Mouse (Mus musculus): ENCODE data around the gene Tmbim6. TPM values are rescaled to one million over a fixed set of nuclear protein-coding genes. Genes with fewer than 3 reads are reported as not detected.

Tmbim6 gene
- polyA plus RNA-seq, 1 experiment from 2014 or later: 239 TPM

GRCm38 (mm10) chr15:99396875-99397274 is 4.2 kb downstream of the Tmbim6 start:
- Histone ChIP-seq H3K9me3 (ENCODE audit: control insufficient read depth, low read length) (no peaks in the 10 kb centered on the region), H3K27me3 (ENCODE audit: control insufficient read depth, insufficient read depth, low read length) (no peaks in the 10 kb centered on the region), H3K4me3 (ENCODE audit: control insufficient read depth in 1 of 2, insufficient read depth in 1 of 2, low read depth in 1 of 2, low read length in 2 of 2) (no peak overlapping the region), H3K4me1 (ENCODE audit: control insufficient read depth in 2 of 2, insufficient read depth in 2 of 2, low read length in 2 of 2) (peaks cover 23 to 68% of the 10 kb centered on the region in 2 experiments), H3K4me2 (ENCODE audit: low read length) (peak overlapping the region; percentile 52; the same call in 1 of the 2 replicates), H3K9ac (ENCODE audit: low read length) (no peak overlapping the region), H3K36me3 (ENCODE audit: control insufficient read depth, insufficient read depth, low read length) (peaks cover 4% of the 10 kb centered on the region), H3K27ac (replicated peaks in 1 of 2; ENCODE audit: control insufficient read depth in 1 of 2, insufficient read depth in 1 of 2, low read depth in 2 of 2, low read length in 2 of 2) (0 out of 4 replicates have a peak overlapping the region, but pooled peaks of 1 of the 2 experiments have one; percentile 17)
- ATAC-seq (ENCODE audit: insufficient number of reproducible peaks, insufficient read depth, low FRiP score, low read depth): no peak
- WGBS: 66% methylated on average over 4 of the region's 4 CpGs

GRCm38 (mm10) chr15:99397622-99398021 is 4.9 kb downstream of the Tmbim6 start:
- no peak overlapping the region for H3K4me2 ChIP-seq (ENCODE audit: low read length)
- no peak overlapping the region for H3K9ac ChIP-seq (ENCODE audit: low read length)
- 97% methylated on average over 2 of the region's 2 CpGs for WGBS
- ATAC-seq (ENCODE audit: insufficient number of reproducible peaks, insufficient read depth, low FRiP score, low read depth): no peak
- H3K4me1 ChIP-seq (ENCODE audit: control insufficient read depth in 2 of 2, insufficient read depth in 2 of 2, low read length in 2 of 2): peaks cover 20 to 63% of the 10 kb centered on the region in 2 experiments
- no peaks in the 10 kb centered on the region for H3K27me3 ChIP-seq (ENCODE audit: control insufficient read depth, insufficient read depth, low read length)
- H3K9me3 ChIP-seq (ENCODE audit: control insufficient read depth, low read length): no peaks in the 10 kb centered on the region
- peaks cover 11% of the 10 kb centered on the region for H3K36me3 ChIP-seq (ENCODE audit: control insufficient read depth, insufficient read depth, low read length)
- no peak overlapping the region for H3K27ac ChIP-seq (replicated peaks in 1 of 2; ENCODE audit: control insufficient read depth in 1 of 2, insufficient read depth in 1 of 2, low read depth in 2 of 2, low read length in 2 of 2)
- no peak overlapping the region for H3K4me3 ChIP-seq (ENCODE audit: control insufficient read depth in 1 of 2, insufficient read depth in 1 of 2, low read depth in 1 of 2, low read length in 2 of 2)

GRCm38 (mm10) chr15:99399503-99400245 is 7.0 kb downstream of the Tmbim6 start:
- H3K27ac ChIP-seq (replicated peaks in 1 of 2; ENCODE audit: control insufficient read depth in 1 of 2, insufficient read depth in 1 of 2, low read depth in 2 of 2, low read length in 2 of 2): 0 out of 4 replicates have a peak overlapping the region, but pooled peaks of 1 of the 2 experiments have one; percentile 4
- ATAC-seq (ENCODE audit: insufficient number of reproducible peaks, insufficient read depth, low FRiP score, low read depth): no peak
- H3K36me3 ChIP-seq (ENCODE audit: control insufficient read depth, insufficient read depth, low read length): peaks cover 32% of the 10 kb centered on the region
- no peaks in the 10 kb centered on the region for H3K9me3 ChIP-seq (ENCODE audit: control insufficient read depth, low read length)
- no peak overlapping the region; the same call in 1 of the 2 replicates for H3K9ac ChIP-seq (ENCODE audit: low read length)
- H3K27me3 ChIP-seq (ENCODE audit: control insufficient read depth, insufficient read depth, low read length): no peaks in the 10 kb centered on the region
- H3K4me2 ChIP-seq (ENCODE audit: low read length): no peak overlapping the region
- no peak overlapping the region for H3K4me3 ChIP-seq (ENCODE audit: control insufficient read depth in 1 of 2, insufficient read depth in 1 of 2, low read depth in 1 of 2, low read length in 2 of 2)
- peaks cover 20 to 54% of the 10 kb centered on the region in 2 experiments for H3K4me1 ChIP-seq (ENCODE audit: control insufficient read depth in 2 of 2, insufficient read depth in 2 of 2, low read length in 2 of 2)
- 53% methylated on average over 15 of the region's 15 CpGs for WGBS

GRCm38 (mm10) chr15:99400602-99401001 is 7.9 kb downstream of the Tmbim6 start:
- H3K4me1 ChIP-seq (ENCODE audit: control insufficient read depth in 2 of 2, insufficient read depth in 2 of 2, low read length in 2 of 2): peaks cover 16 to 45% of the 10 kb centered on the region in 2 experiments
- no peaks in the 10 kb centered on the region for H3K9me3 ChIP-seq (ENCODE audit: control insufficient read depth, low read length)
- no peaks in the 10 kb centered on the region for H3K27me3 ChIP-seq (ENCODE audit: control insufficient read depth, insufficient read depth, low read length)
- ATAC-seq (ENCODE audit: insufficient number of reproducible peaks, insufficient read depth, low FRiP score, low read depth): no peak
- H3K27ac ChIP-seq (replicated peaks in 1 of 2; ENCODE audit: control insufficient read depth in 1 of 2, insufficient read depth in 1 of 2, low read depth in 2 of 2, low read length in 2 of 2): no peak overlapping the region
- 76% methylated on average over 6 of the region's 6 CpGs for WGBS
- peaks cover 41% of the 10 kb centered on the region for H3K36me3 ChIP-seq (ENCODE audit: control insufficient read depth, insufficient read depth, low read length)
- no peak overlapping the region for H3K4me2 ChIP-seq (ENCODE audit: low read length)
- no peak overlapping the region for H3K4me3 ChIP-seq (ENCODE audit: control insufficient read depth in 1 of 2, insufficient read depth in 1 of 2, low read depth in 1 of 2, low read length in 2 of 2)
- no peak overlapping the region for H3K9ac ChIP-seq (ENCODE audit: low read length)

GRCm38 (mm10) chr15:99403159-99403889 is 10.6 kb downstream of the Tmbim6 start:
- 85% methylated on average over 12 of the region's 12 CpGs for WGBS
- peaks cover 68% of the 10 kb centered on the region for H3K36me3 ChIP-seq (ENCODE audit: control insufficient read depth, insufficient read depth, low read length)
- H3K4me3 ChIP-seq (ENCODE audit: control insufficient read depth in 1 of 2, insufficient read depth in 1 of 2, low read depth in 1 of 2, low read length in 2 of 2): no peak overlapping the region
- no peak overlapping the region for H3K27ac ChIP-seq (replicated peaks in 1 of 2; ENCODE audit: control insufficient read depth in 1 of 2, insufficient read depth in 1 of 2, low read depth in 2 of 2, low read length in 2 of 2)
- H3K4me2 ChIP-seq (ENCODE audit: low read length): no peak overlapping the region
- H3K27me3 ChIP-seq (ENCODE audit: control insufficient read depth, insufficient read depth, low read length): no peaks in the 10 kb centered on the region
- peaks cover 11 to 23% of the 10 kb centered on the region in 2 experiments; a peak in 3 of 4 replicates for H3K4me1 ChIP-seq (ENCODE audit: control insufficient read depth in 2 of 2, insufficient read depth in 2 of 2, low read length in 2 of 2)
- no peaks in the 10 kb centered on the region for H3K9me3 ChIP-seq (ENCODE audit: control insufficient read depth, low read length)
- no peak for ATAC-seq (ENCODE audit: insufficient number of reproducible peaks, insufficient read depth, low FRiP score, low read depth)
- no peak overlapping the region for H3K9ac ChIP-seq (ENCODE audit: low read length)

- H3K4me1 ChIP-seq (ENCODE audit: control insufficient read depth in 2 of 2, insufficient read depth in 2 of 2, low read length in 2 of 2): peaks cover under 1 to 8% of the 10 kb centered on the region in 2 experiments; a peak in 3 of 4 replicates
- 88% methylated on average over 9 of the region's 9 CpGs for WGBS
These were observed 12.5 kb downstream of the Tmbim6 start for GRCm38 (mm10) chr15:99405150-99405549.

GRCm38 (mm10) chr15:99406986-99407570 is 14.4 kb downstream of the Tmbim6 start:
- ATAC-seq (ENCODE audit: insufficient number of reproducible peaks, insufficient read depth, low FRiP score, low read depth): no peak
- no peaks in the 10 kb centered on the region for H3K9me3 ChIP-seq (ENCODE audit: control insufficient read depth, low read length)
- H3K4me1 ChIP-seq (ENCODE audit: control insufficient read depth in 2 of 2, insufficient read depth in 2 of 2, low read length in 2 of 2): no peaks in the 10 kb centered on the region
- no peaks in the 10 kb centered on the region for H3K27me3 ChIP-seq (ENCODE audit: control insufficient read depth, insufficient read depth, low read length)
- H3K9ac ChIP-seq (ENCODE audit: low read length): no peak overlapping the region
- no peak overlapping the region for H3K4me3 ChIP-seq (ENCODE audit: control insufficient read depth in 1 of 2, insufficient read depth in 1 of 2, low read depth in 1 of 2, low read length in 2 of 2)
- peaks cover 84% of the 10 kb centered on the region for H3K36me3 ChIP-seq (ENCODE audit: control insufficient read depth, insufficient read depth, low read length)
- WGBS: 81% methylated on average over 15 of the region's 15 CpGs
- H3K27ac ChIP-seq (replicated peaks in 1 of 2; ENCODE audit: control insufficient read depth in 1 of 2, insufficient read depth in 1 of 2, low read depth in 2 of 2, low read length in 2 of 2): no peak overlapping the region
- H3K4me2 ChIP-seq (ENCODE audit: low read length): no peak overlapping the region

More at GRCm38 (mm10) chr15:99405150-99405549, 12.5 kb downstream of the Tmbim6 start:
- no peak overlapping the region for H3K27ac ChIP-seq (replicated peaks in 1 of 2; ENCODE audit: control insufficient read depth in 1 of 2, insufficient read depth in 1 of 2, low read depth in 2 of 2, low read length in 2 of 2)
- ATAC-seq (ENCODE audit: insufficient number of reproducible peaks, insufficient read depth, low FRiP score, low read depth): no peak
- peaks cover 87% of the 10 kb centered on the region for H3K36me3 ChIP-seq (ENCODE audit: control insufficient read depth, insufficient read depth, low read length)
- H3K4me2 ChIP-seq (ENCODE audit: low read length): no peak overlapping the region
- no peaks in the 10 kb centered on the region for H3K27me3 ChIP-seq (ENCODE audit: control insufficient read depth, insufficient read depth, low read length)
- H3K9ac ChIP-seq (ENCODE audit: low read length): no peak overlapping the region
- no peaks in the 10 kb centered on the region for H3K9me3 ChIP-seq (ENCODE audit: control insufficient read depth, low read length)
- no peak overlapping the region for H3K4me3 ChIP-seq (ENCODE audit: control insufficient read depth in 1 of 2, insufficient read depth in 1 of 2, low read depth in 1 of 2, low read length in 2 of 2)

All from heart, embryonic 14.5 days (tissue).